Mouse (Mus musculus): ENCODE results near the gene Ica1. TPM values are rescaled to one million over a fixed set of nuclear protein-coding genes. Genes with fewer than 3 reads are reported as not detected.

Gene Ica1
- polyA plus RNA-seq, 1 experiment from 2014 or later: 5.6 TPM

- no peak for ATAC-seq (ENCODE audit: low read depth)
- H3K4me1 ChIP-seq (ENCODE audit: control insufficient read depth, low read depth, low read length): no peaks in the 10 kb centered on the region
- 54% methylated on average over 3 of the region's 3 CpGs for WGBS (ENCODE audit: insufficient replicate concordance)
Observed at GRCm38 (mm10) chr6:8583892-8584291, 194.4 kb downstream of the Ica1 start.

GRCm38 (mm10) chr6:8582377-8582776 lies 195.9 kb downstream of the Ica1 start:
- H3K4me1 ChIP-seq (ENCODE audit: control insufficient read depth, low read depth, low read length): no peaks in the 10 kb centered on the region
- H3K4me3 ChIP-seq (ENCODE audit: low read depth, low read length): no peak overlapping the region
- 82% methylated on average over 9 of the region's 9 CpGs for WGBS (ENCODE audit: insufficient replicate concordance)
- H3K9me3 ChIP-seq (replicated peaks; ENCODE audit: control insufficient read depth, low read length): no peaks in the 10 kb centered on the region
- no peak overlapping the region for H3K9ac ChIP-seq (ENCODE audit: low read depth, low read length)
- H3K36me3 ChIP-seq (ENCODE audit: control insufficient read depth, insufficient read depth): no peaks in the 10 kb centered on the region
- no peak overlapping the region for H3K4me2 ChIP-seq (ENCODE audit: low read depth, low read length)
- H3K27me3 ChIP-seq (ENCODE audit: control insufficient read depth, insufficient read depth, low read depth, low read length): no peaks in the 10 kb centered on the region
- ATAC-seq (ENCODE audit: low read depth): no peak
- H3K27ac ChIP-seq (ENCODE audit: low read length): no peak overlapping the region

More at GRCm38 (mm10) chr6:8583892-8584291, 194.4 kb downstream of the Ica1 start:
- Histone ChIP-seq H3K36me3 (ENCODE audit: control insufficient read depth, insufficient read depth) (no peaks in the 10 kb centered on the region), H3K4me3 (ENCODE audit: low read depth, low read length) (no peak overlapping the region), H3K9me3 (replicated peaks; ENCODE audit: control insufficient read depth, low read length) (no peaks in the 10 kb centered on the region), H3K4me2 (ENCODE audit: low read depth, low read length) (no peak overlapping the region), H3K27me3 (ENCODE audit: control insufficient read depth, insufficient read depth, low read depth, low read length) (no peaks in the 10 kb centered on the region), H3K9ac (ENCODE audit: low read depth, low read length) (no peak overlapping the region), H3K27ac (ENCODE audit: low read length) (no peak overlapping the region)

Other genes starting within 250 kb of the Ica1 start
- not detected in 2 replicates for gene Nxph1, start 169.9 kb upstream of the Ica1 start, polyA plus RNA-seq (2015; fragmentation: Nextera tagmentation; extraction: Ambion mirVana)

All from liver, embryonic 16.5 days (tissue).